Mouse (Mus musculus): ENCODE data around the gene Basp1. TPM values are rescaled to one million over a fixed set of nuclear protein-coding genes. Genes with fewer than 3 reads are reported as not detected.

Gene Basp1
- polyA plus RNA-seq, 1 experiment from 2014 or later: 148 TPM

GRCm38 (mm10) chr15:25411461-25411860 lies 2.1 kb downstream of the Basp1 start:
- H3K27me3 ChIP-seq (replicated peaks; ENCODE audit: control insufficient read depth, insufficient read depth, low read length): no peaks in the 10 kb centered on the region
- peak overlapping the region; percentile 66 for H3K4me2 ChIP-seq (ENCODE audit: low read length)
- no peak for ATAC-seq
- WGBS: 7% methylated on average over 7 of the region's 7 CpGs
- peak overlapping the region; percentile 100 for H3K27ac ChIP-seq (ENCODE audit: low read depth, low read length)
- no peaks in the 10 kb centered on the region for H3K9me3 ChIP-seq (ENCODE audit: control insufficient read depth, low read length)
- peaks cover 32% of the 10 kb centered on the region for H3K4me1 ChIP-seq (ENCODE audit: control insufficient read depth, insufficient read depth, low read depth, low read length)
- H3K4me3 ChIP-seq (ENCODE audit: low read length): peak overlapping the region; percentile 97
- no peaks in the 10 kb centered on the region for H3K36me3 ChIP-seq (ENCODE audit: control insufficient read depth, insufficient read depth, low read length)
- peak overlapping the region; percentile 100 for H3K9ac ChIP-seq (ENCODE audit: low read depth, low read length)

GRCm38 (mm10) chr15:25405926-25406325 lies 7.6 kb downstream of the Basp1 start:
- ATAC-seq: no peak
- 55% methylated on average over 5 of the region's 5 CpGs for WGBS
- H3K27ac ChIP-seq (ENCODE audit: low read depth, low read length): no peak overlapping the region

GRCm38 (mm10) chr15:25403879-25404278 lies 9.7 kb downstream of the Basp1 start:
- Histone ChIP-seq H3K36me3 (ENCODE audit: control insufficient read depth, insufficient read depth, low read length) (no peaks in the 10 kb centered on the region), H3K27ac (ENCODE audit: low read depth, low read length) (no peak overlapping the region), H3K9me3 (ENCODE audit: control insufficient read depth, low read length) (no peaks in the 10 kb centered on the region), H3K4me2 (ENCODE audit: low read length) (no peak overlapping the region), H3K9ac (ENCODE audit: low read depth, low read length) (no peak overlapping the region), H3K4me1 (ENCODE audit: control insufficient read depth, insufficient read depth, low read depth, low read length) (peaks cover 62% of the 10 kb centered on the region), H3K27me3 (replicated peaks; ENCODE audit: control insufficient read depth, insufficient read depth, low read length) (no peaks in the 10 kb centered on the region), H3K4me3 (ENCODE audit: low read length) (no peak overlapping the region)
- ATAC-seq: no peak
- 89% methylated on average over 7 of the region's 7 CpGs for WGBS

More at GRCm38 (mm10) chr15:25405926-25406325, 7.6 kb downstream of the Basp1 start:
- Histone ChIP-seq H3K27me3 (replicated peaks; ENCODE audit: control insufficient read depth, insufficient read depth, low read length) (no peaks in the 10 kb centered on the region), H3K9ac (ENCODE audit: low read depth, low read length) (no peak overlapping the region), H3K9me3 (ENCODE audit: control insufficient read depth, low read length) (no peaks in the 10 kb centered on the region), H3K4me1 (ENCODE audit: control insufficient read depth, insufficient read depth, low read depth, low read length) (peaks cover 67% of the 10 kb centered on the region), H3K4me3 (ENCODE audit: low read length) (no peak overlapping the region), H3K36me3 (ENCODE audit: control insufficient read depth, insufficient read depth, low read length) (no peaks in the 10 kb centered on the region), H3K4me2 (ENCODE audit: low read length) (peak overlapping the region; percentile 13)

- H3K27ac ChIP-seq (ENCODE audit: low read depth, low read length): no peak overlapping the region
- H3K36me3 ChIP-seq (ENCODE audit: control insufficient read depth, insufficient read depth, low read length): no peaks in the 10 kb centered on the region
- H3K9me3 ChIP-seq (ENCODE audit: control insufficient read depth, low read length): no peaks in the 10 kb centered on the region
- H3K4me2 ChIP-seq (ENCODE audit: low read length): no peak overlapping the region
- WGBS: 66% methylated on average over 3 of the region's 3 CpGs
- no peak for ATAC-seq
- H3K9ac ChIP-seq (ENCODE audit: low read depth, low read length): no peak overlapping the region
- H3K4me1 ChIP-seq (ENCODE audit: control insufficient read depth, insufficient read depth, low read depth, low read length): peaks cover 58% of the 10 kb centered on the region
- H3K4me3 ChIP-seq (ENCODE audit: low read length): no peak overlapping the region
- H3K27me3 ChIP-seq (replicated peaks; ENCODE audit: control insufficient read depth, insufficient read depth, low read length): no peaks in the 10 kb centered on the region
Observed at GRCm38 (mm10) chr15:25402001-25402400, 11.6 kb downstream of the Basp1 start.

- peaks cover 50% of the 10 kb centered on the region for H3K4me1 ChIP-seq (ENCODE audit: control insufficient read depth, insufficient read depth, low read depth, low read length)
- no peak overlapping the region for H3K4me3 ChIP-seq (ENCODE audit: low read length)
- H3K27ac ChIP-seq (ENCODE audit: low read depth, low read length): no peak overlapping the region
- no peak overlapping the region for H3K4me2 ChIP-seq (ENCODE audit: low read length)
- no peaks in the 10 kb centered on the region for H3K9me3 ChIP-seq (ENCODE audit: control insufficient read depth, low read length)
- H3K36me3 ChIP-seq (ENCODE audit: control insufficient read depth, insufficient read depth, low read length): no peaks in the 10 kb centered on the region
- H3K9ac ChIP-seq (ENCODE audit: low read depth, low read length): no peak overlapping the region
- no peaks in the 10 kb centered on the region for H3K27me3 ChIP-seq (replicated peaks; ENCODE audit: control insufficient read depth, insufficient read depth, low read length)
- peak; percentile 31; the same call in 1 of the 2 replicates for ATAC-seq
- WGBS: 72% methylated on average over 8 of the region's 8 CpGs
Observed at GRCm38 (mm10) chr15:25400276-25400675, 13.3 kb downstream of the Basp1 start.

- Histone ChIP-seq H3K27ac (ENCODE audit: low read depth, low read length) (no peak overlapping the region), H3K4me2 (ENCODE audit: low read length) (no peak overlapping the region), H3K9ac (ENCODE audit: low read depth, low read length) (no peak overlapping the region), H3K27me3 (replicated peaks; ENCODE audit: control insufficient read depth, insufficient read depth, low read length) (no peaks in the 10 kb centered on the region), H3K4me1 (ENCODE audit: control insufficient read depth, insufficient read depth, low read depth, low read length) (peaks cover 32% of the 10 kb centered on the region), H3K36me3 (ENCODE audit: control insufficient read depth, insufficient read depth, low read length) (no peaks in the 10 kb centered on the region), H3K4me3 (ENCODE audit: low read length) (no peak overlapping the region), H3K9me3 (ENCODE audit: control insufficient read depth, low read length) (no peaks in the 10 kb centered on the region)
- WGBS: 58% methylated on average over 9 of the region's 9 CpGs
- ATAC-seq: no peak
Observed at GRCm38 (mm10) chr15:25395912-25396590, 17.5 kb downstream of the Basp1 start.

- H3K9ac ChIP-seq (ENCODE audit: low read depth, low read length): no peak overlapping the region
- no peak overlapping the region for H3K4me2 ChIP-seq (ENCODE audit: low read length)
- H3K4me3 ChIP-seq (ENCODE audit: low read length): no peak overlapping the region
- peaks cover 21% of the 10 kb centered on the region for H3K4me1 ChIP-seq (ENCODE audit: control insufficient read depth, insufficient read depth, low read depth, low read length)
- H3K27me3 ChIP-seq (replicated peaks; ENCODE audit: control insufficient read depth, insufficient read depth, low read length): no peaks in the 10 kb centered on the region
- H3K27ac ChIP-seq (ENCODE audit: low read depth, low read length): no peak overlapping the region
- no peaks in the 10 kb centered on the region for H3K9me3 ChIP-seq (ENCODE audit: control insufficient read depth, low read length)
- 60% methylated on average over 4 of the region's 4 CpGs for WGBS
- ATAC-seq: no peak
- H3K36me3 ChIP-seq (ENCODE audit: control insufficient read depth, insufficient read depth, low read length): peaks cover 3% of the 10 kb centered on the region; the same call in 1 of the 2 replicates
Observed at GRCm38 (mm10) chr15:25392525-25393099, 21.0 kb downstream of the Basp1 start.

GRCm38 (mm10) chr15:25391210-25391609 lies 22.4 kb downstream of the Basp1 start:
- ATAC-seq: no peak
- Histone ChIP-seq H3K4me3 (ENCODE audit: low read length) (no peak overlapping the region), H3K4me1 (ENCODE audit: control insufficient read depth, insufficient read depth, low read depth, low read length) (peaks cover 16% of the 10 kb centered on the region), H3K27ac (ENCODE audit: low read depth, low read length) (no peak overlapping the region), H3K36me3 (ENCODE audit: control insufficient read depth, insufficient read depth, low read length) (peaks cover 3% of the 10 kb centered on the region; the same call in 1 of the 2 replicates), H3K9me3 (ENCODE audit: control insufficient read depth, low read length) (no peaks in the 10 kb centered on the region), H3K4me2 (ENCODE audit: low read length) (no peak overlapping the region), H3K9ac (ENCODE audit: low read depth, low read length) (no peak overlapping the region), H3K27me3 (replicated peaks; ENCODE audit: control insufficient read depth, insufficient read depth, low read length) (no peaks in the 10 kb centered on the region)
- WGBS: 84% methylated on average over 5 of the region's 5 CpGs

DNA sequence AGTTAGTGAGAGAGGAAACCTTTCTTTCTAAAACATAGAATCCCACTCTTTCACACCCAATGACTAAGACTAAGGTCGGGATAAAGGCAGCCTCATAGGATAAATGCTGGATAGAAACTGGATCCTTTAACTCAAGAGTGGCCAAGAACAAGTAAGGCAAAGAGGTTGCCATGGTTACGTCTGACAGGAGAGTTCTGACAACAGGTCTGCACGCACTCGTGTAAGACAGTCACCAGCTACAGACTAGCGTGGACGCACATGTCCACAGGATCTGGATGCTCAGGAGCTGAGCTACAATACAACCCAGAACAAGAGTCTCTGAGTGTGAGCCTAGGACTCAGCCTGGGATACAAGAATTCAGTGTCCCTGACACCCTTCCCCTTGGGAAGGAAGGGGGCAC lies 26.0 kb downstream of the Basp1 start:
- Histone ChIP-seq H3K4me1 (ENCODE audit: control insufficient read depth, insufficient read depth, low read depth, low read length) (peaks cover 15% of the 10 kb centered on the region), H3K27ac (ENCODE audit: low read depth, low read length) (no peak overlapping the region), H3K9me3 (ENCODE audit: control insufficient read depth, low read length) (no peaks in the 10 kb centered on the region), H3K4me3 (ENCODE audit: low read length) (no peak overlapping the region), H3K36me3 (ENCODE audit: control insufficient read depth, insufficient read depth, low read length) (peaks cover 5% of the 10 kb centered on the region; the same call in 1 of the 2 replicates), H3K4me2 (ENCODE audit: low read length) (no peak overlapping the region), H3K27me3 (replicated peaks; ENCODE audit: control insufficient read depth, insufficient read depth, low read length) (no peaks in the 10 kb centered on the region), H3K9ac (ENCODE audit: low read depth, low read length) (no peak overlapping the region)
- peak; percentile 9; the same call in 1 of the 2 replicates for ATAC-seq
- WGBS: 54% methylated on average over 6 of the region's 6 CpGs

All from hindbrain, embryonic 16.5 days (tissue).